Mouse (Mus musculus) kidney, embryonic 14.5 days (tissue): ENCODE measurements at regions not wholly inside any gene's neighbourhood (a gene's known extent, or its start where the extent isn't known, plus 50 kb on each side); places are given as distances from the start of the nearest gene placed in this dataset.

Experiments used
- ATAC-seq: fragments of 200-750 bp; cut with Nextera tagmentation; 2 replicates; pipeline ENCODE4 v1.8.0; 2017; ENCODE audit warnings: moderate number of reproducible peaks, mild to moderate bottlenecking, moderate TSS enrichment, moderate library complexity; ENCODE audit not compliant: low FRiP score, low TSS enrichment
- H3K27ac ChIP-seq: fragments of 300-500 bp; sonication (generic); 2 replicates; pipeline ENCODE4 v1.5.1; 2014; ENCODE audit warnings: low read depth, mild to moderate bottlenecking, low read length, moderate library complexity, mixed read lengths
- H3K27me3 ChIP-seq: fragments of 300-500 bp; sonication (generic); 2 replicates; pipeline ENCODE4 v1.6.1; 2014; ENCODE audit warnings: mild to moderate bottlenecking, low read length; ENCODE audit not compliant: control insufficient read depth, insufficient read depth
- H3K36me3 ChIP-seq: fragments of 300-500 bp; sonication (generic); 2 replicates; pipeline ENCODE4 v1.6.1; 2014; ENCODE audit warnings: low read length, mixed read lengths; ENCODE audit not compliant: control insufficient read depth, insufficient read depth
- H3K4me1 ChIP-seq: fragments of 300-500 bp; sonication (generic); 2 replicates; pipeline ENCODE4 v1.6.1; 2014; ENCODE audit warnings: low read length, mixed read lengths; ENCODE audit not compliant: control insufficient read depth, insufficient read depth
- H3K4me2 ChIP-seq: fragments of 300-500 bp; sonication (generic); replicated peaks from 2 replicates; pipeline ENCODE4 v1.6.1; 2014; ENCODE audit warnings: low read depth, mild to moderate bottlenecking, low read length
- H3K4me3 ChIP-seq: fragments of 300-500 bp; sonication (generic); 2 replicates; pipeline ENCODE4 v1.5.1; 2014; ENCODE audit warnings: mild to moderate bottlenecking, low read length
- H3K9ac ChIP-seq: fragments of 300-500 bp; sonication (generic); 2 replicates; pipeline ENCODE4 v1.6.1; 2014; ENCODE audit warnings: low read depth, mild to moderate bottlenecking, low read length, moderate library complexity
- H3K9me3 ChIP-seq: fragments of 300-500 bp; sonication (generic); 2 replicates; pipeline ENCODE4 v1.6.1; 2016; ENCODE audit warnings: low read length; ENCODE audit not compliant: control insufficient read depth
- WGBS: fragments of 180-500 bp; shearing (Covaris S2); extraction: QIAGEN DNeasy Blood & Tissue Kit; methylation state at CpG from one replicate; pipeline ENCODE4 v1.1.7; 2014; 5-methylcytosine and 5-hydroxymethylcytosine counted together

GRCm38 (mm10) chr12:79975466-79976239 lies 137.2 kb downstream of the Zfp36l1 start:
- Histone ChIP-seq H3K9ac (no peak overlapping the region), H3K27me3 (no peaks in the 10 kb centered on the region), H3K4me3 (no peak overlapping the region), H3K27ac (peak overlapping the region; percentile 72; the same call in 1 of the 2 replicates), H3K36me3 (no peaks in the 10 kb centered on the region), H3K4me1 (peaks cover 38% of the 10 kb centered on the region), H3K9me3 (no peaks in the 10 kb centered on the region), H3K4me2 (no peak overlapping the region)
- ATAC-seq = no peak
- 51% methylated on average over 9 of the region's 9 CpGs for WGBS

GRCm38 (mm10) chr12:79975050-79975449 lies 137.8 kb downstream of the Zfp36l1 start:
- Histone ChIP-seq H3K4me1 (peaks cover 44% of the 10 kb centered on the region), H3K36me3 (no peaks in the 10 kb centered on the region), H3K27me3 (no peaks in the 10 kb centered on the region), H3K4me3 (no peak overlapping the region), H3K27ac (peak overlapping the region; percentile 72), H3K9ac (0 out of 2 replicates have a peak overlapping the region, but pooled peaks have one; percentile 8), H3K9me3 (no peaks in the 10 kb centered on the region), H3K4me2 (no peak overlapping the region)
- ATAC-seq = no peak
- 61% methylated on average over 6 of the region's 6 CpGs for WGBS

GRCm38 (mm10) chr12:79974530-79974929 lies 138.3 kb downstream of the Zfp36l1 start:
- no peak overlapping the region for H3K4me3 ChIP-seq
- H3K27me3 ChIP-seq = no peaks in the 10 kb centered on the region
- H3K9me3 ChIP-seq = no peaks in the 10 kb centered on the region
- no peak for ATAC-seq
- 0 out of 2 replicates have a peak overlapping the region, but pooled peaks have one; percentile 8 for H3K9ac ChIP-seq
- peaks cover 49% of the 10 kb centered on the region for H3K4me1 ChIP-seq
- no peak overlapping the region for H3K4me2 ChIP-seq
- peak overlapping the region; percentile 72; the same call in 1 of the 2 replicates for H3K27ac ChIP-seq
- no peaks in the 10 kb centered on the region for H3K36me3 ChIP-seq
- WGBS = 62% methylated on average over 7 of the region's 7 CpGs

GRCm38 (mm10) chr12:79973566-79974230 lies 139.1 kb downstream of the Zfp36l1 start:
- 57% methylated on average over 7 of the region's 7 CpGs for WGBS
- Histone ChIP-seq H3K9me3 (no peaks in the 10 kb centered on the region), H3K27ac (no peak overlapping the region), H3K36me3 (no peaks in the 10 kb centered on the region), H3K4me1 (peaks cover 55% of the 10 kb centered on the region), H3K27me3 (no peaks in the 10 kb centered on the region), H3K9ac (no peak overlapping the region), H3K4me2 (no peak overlapping the region), H3K4me3 (no peak overlapping the region)
- no peak for ATAC-seq

GRCm38 (mm10) chr12:79970981-79971390 lies 141.8 kb downstream of the Zfp36l1 start:
- WGBS = 33% methylated on average over 5 of the region's 5 CpGs

GRCm38 (mm10) chr12:79970227-79970901 lies 142.4 kb downstream of the Zfp36l1 start:
- WGBS = 17% methylated on average over 13 of the region's 13 CpGs
- Histone ChIP-seq H3K4me2 (no peak overlapping the region), H3K9me3 (no peaks in the 10 kb centered on the region), H3K9ac (peak overlapping the region; percentile 51), H3K4me3 (no peak overlapping the region), H3K4me1 (peaks cover 74% of the 10 kb centered on the region), H3K27me3 (no peaks in the 10 kb centered on the region), H3K36me3 (no peaks in the 10 kb centered on the region), H3K27ac (peak overlapping the region; percentile 92)
- ATAC-seq = peak; percentile 35; the same call in 1 of the 2 replicates

More at GRCm38 (mm10) chr12:79970981-79971390, 141.8 kb downstream of the Zfp36l1 start:
- no peaks in the 10 kb centered on the region for H3K36me3 ChIP-seq
- peaks cover 74% of the 10 kb centered on the region for H3K4me1 ChIP-seq
- no peaks in the 10 kb centered on the region for H3K27me3 ChIP-seq
- no peak overlapping the region for H3K4me3 ChIP-seq
- no peaks in the 10 kb centered on the region for H3K9me3 ChIP-seq
- H3K4me2 ChIP-seq = no peak overlapping the region
- no peak overlapping the region for H3K9ac ChIP-seq
- 0 out of 2 replicates have a peak, but pooled peaks have one; percentile 17 for ATAC-seq
- H3K27ac ChIP-seq = peak overlapping the region; percentile 92; the same call in 1 of the 2 replicates

GRCm38 (mm10) chr12:79969346-79970226 lies 143.2 kb downstream of the Zfp36l1 start:
- H3K4me2 ChIP-seq = no peak overlapping the region
- H3K4me1 ChIP-seq = peaks cover 74% of the 10 kb centered on the region
- 87% methylated on average over 3 of the region's 3 CpGs for WGBS
- no peak for ATAC-seq
- H3K36me3 ChIP-seq = no peaks in the 10 kb centered on the region
- no peak overlapping the region for H3K9ac ChIP-seq
- no peaks in the 10 kb centered on the region for H3K27me3 ChIP-seq
- no peaks in the 10 kb centered on the region for H3K9me3 ChIP-seq
- peak overlapping the region; percentile 92 for H3K27ac ChIP-seq
- H3K4me3 ChIP-seq = no peak overlapping the region

- no peak overlapping the region for H3K27ac ChIP-seq
- no peaks in the 10 kb centered on the region for H3K27me3 ChIP-seq
- no peak overlapping the region for H3K4me3 ChIP-seq
- ATAC-seq = no peak
- H3K9ac ChIP-seq = no peak overlapping the region
- 66% methylated on average over 3 of the region's 3 CpGs for WGBS
- H3K4me2 ChIP-seq = no peak overlapping the region
- H3K9me3 ChIP-seq = no peaks in the 10 kb centered on the region
- peaks cover 73% of the 10 kb centered on the region for H3K4me1 ChIP-seq
- H3K36me3 ChIP-seq = no peaks in the 10 kb centered on the region
These were observed 144.1 kb downstream of the Zfp36l1 start for GRCm38 (mm10) chr12:79968676-79969075.
